Mouse (Mus musculus): ENCODE data around the gene Pex26. TPM values are rescaled to one million over a fixed set of nuclear protein-coding genes. Genes with fewer than 3 reads are reported as not detected.

The Pex26 gene
- polyA plus RNA-seq (2016; fragmentation: Nextera tagmentation; extraction: Ambion mirVana) = 12.3 and 12.6 TPM in 2 replicates

DNA sequence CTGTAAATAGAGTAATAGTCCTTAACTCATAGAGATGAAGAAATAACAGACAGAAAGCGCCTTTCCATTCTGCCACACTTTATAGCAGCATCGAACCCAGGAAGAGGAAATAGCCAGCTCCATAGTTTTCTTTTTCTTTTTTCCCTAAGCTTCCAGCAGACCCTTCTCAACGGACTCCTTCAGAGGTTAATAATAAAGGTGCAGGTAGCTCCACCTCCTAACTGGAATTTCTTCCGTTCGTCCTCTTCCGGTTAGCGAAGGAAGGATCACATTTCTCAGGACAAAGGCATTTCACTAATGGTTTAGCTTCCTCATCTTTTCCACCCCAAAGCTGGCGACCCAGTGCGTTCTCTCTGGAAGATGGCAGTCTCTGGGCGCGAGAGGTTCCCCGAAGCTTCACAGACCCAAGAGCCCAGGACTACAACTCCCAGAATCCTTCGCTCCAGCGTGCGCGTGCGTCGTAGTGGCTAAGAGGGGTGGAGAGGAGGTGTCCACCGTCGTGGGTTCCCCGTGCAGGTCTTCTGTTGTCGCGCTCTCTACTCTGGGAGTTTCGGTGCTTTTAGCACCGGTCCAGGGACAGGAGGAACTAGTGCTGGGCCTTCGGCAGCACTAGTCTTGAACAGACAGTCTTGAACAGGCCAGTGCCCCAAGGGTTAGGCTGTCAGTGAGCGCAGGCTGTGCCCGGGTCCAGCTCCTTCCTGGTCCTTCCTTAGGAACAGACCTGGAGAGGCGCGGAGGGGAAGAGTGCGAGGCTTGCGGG is at the start of gene Pex26:
Pex26 (plus strand) TSS at position 254 of the 760 bp plus-strand sequence.
- H3K9me3 ChIP-seq = no peaks in the 10 kb centered on the region
- H3K9ac ChIP-seq (replicated peaks) = peak within 1 kb of the TSS; percentile 72
- peaks cover 10% of the 10 kb centered on the region for H3K36me3 ChIP-seq
- H3K4me1 ChIP-seq = peaks cover 17% of the 10 kb centered on the region
- peak; percentile 90 for ATAC-seq (ENCODE audit: low FRiP score, low read depth)
- WGBS = under 1% methylated on average over 32 of the region's 32 CpGs
- H3K27me3 ChIP-seq = no peaks in the 10 kb centered on the region
- peak within 1 kb of the TSS; percentile 54 for H3K4me3 ChIP-seq
- peak within 1 kb of the TSS; percentile 94 for H3K4me2 ChIP-seq (replicated peaks)
- H3K27ac ChIP-seq (replicated peaks) = peak within 1 kb of the TSS; percentile 84

DNA sequence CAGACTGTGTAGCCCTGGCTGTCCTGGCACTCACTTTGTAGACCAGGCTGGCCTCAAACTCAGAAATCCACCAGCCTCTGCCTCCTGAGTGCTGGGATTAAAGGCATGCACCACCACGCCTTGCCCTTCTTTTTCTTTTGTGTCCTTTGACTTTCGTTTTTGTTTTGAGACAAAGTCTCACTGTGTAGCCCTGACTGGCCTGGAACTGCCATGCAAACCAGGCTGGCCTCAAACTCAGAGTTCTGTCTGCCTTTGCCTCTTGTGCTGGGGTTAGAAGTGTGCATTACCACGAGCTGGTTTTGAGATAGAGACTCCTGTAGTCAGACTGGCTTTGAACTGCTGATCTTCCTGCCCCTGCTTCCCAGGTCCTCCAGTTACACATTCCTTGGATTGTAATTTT is 49.2 kb upstream of the Pex26 start:
- 22% methylated on average over 3 of the region's 3 CpGs for WGBS
- no peaks in the 10 kb centered on the region for H3K9me3 ChIP-seq
- ATAC-seq (ENCODE audit: low FRiP score, low read depth) = no peak
- peaks cover 7% of the 10 kb centered on the region; the same call in 1 of the 2 replicates for H3K4me1 ChIP-seq
- H3K4me2 ChIP-seq (replicated peaks) = no peak overlapping the region
- no peak overlapping the region for H3K4me3 ChIP-seq
- H3K27me3 ChIP-seq = peaks cover 25% of the 10 kb centered on the region
- no peaks in the 10 kb centered on the region for H3K36me3 ChIP-seq
- H3K9ac ChIP-seq (replicated peaks) = no peak overlapping the region
- H3K27ac ChIP-seq (replicated peaks) = no peak overlapping the region

DNA sequence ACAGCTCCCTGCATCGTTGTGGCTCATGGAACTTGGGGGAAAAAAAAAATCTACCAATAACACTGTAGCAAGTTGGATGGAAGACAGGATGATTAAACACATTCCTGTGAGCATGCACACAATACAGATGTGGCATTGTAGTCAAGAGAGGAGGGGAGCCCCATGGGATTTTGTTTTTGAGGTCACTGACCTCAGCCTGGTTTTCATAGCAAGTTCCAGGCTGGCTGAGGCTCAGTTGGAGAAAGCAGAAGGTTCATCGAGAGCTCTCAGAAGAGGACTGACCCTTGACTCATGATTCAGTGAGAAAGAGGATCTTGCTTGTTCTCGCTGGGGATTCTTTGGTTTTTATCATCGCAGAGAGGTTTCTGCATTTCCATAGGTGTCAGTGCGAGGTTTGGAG is 48.6 kb upstream of the Pex26 start:
- Histone ChIP-seq H3K36me3 (no peaks in the 10 kb centered on the region), H3K9me3 (no peaks in the 10 kb centered on the region), H3K4me2 (replicated peaks) (no peak overlapping the region), H3K27ac (replicated peaks) (no peak overlapping the region), H3K4me1 (peaks cover 3% of the 10 kb centered on the region; the same call in 1 of the 2 replicates), H3K27me3 (peaks cover 21% of the 10 kb centered on the region), H3K9ac (replicated peaks) (no peak overlapping the region), H3K4me3 (no peak overlapping the region)
- ATAC-seq (ENCODE audit: low FRiP score, low read depth) = no peak
- 45% methylated on average over 5 of the region's 5 CpGs for WGBS

DNA sequence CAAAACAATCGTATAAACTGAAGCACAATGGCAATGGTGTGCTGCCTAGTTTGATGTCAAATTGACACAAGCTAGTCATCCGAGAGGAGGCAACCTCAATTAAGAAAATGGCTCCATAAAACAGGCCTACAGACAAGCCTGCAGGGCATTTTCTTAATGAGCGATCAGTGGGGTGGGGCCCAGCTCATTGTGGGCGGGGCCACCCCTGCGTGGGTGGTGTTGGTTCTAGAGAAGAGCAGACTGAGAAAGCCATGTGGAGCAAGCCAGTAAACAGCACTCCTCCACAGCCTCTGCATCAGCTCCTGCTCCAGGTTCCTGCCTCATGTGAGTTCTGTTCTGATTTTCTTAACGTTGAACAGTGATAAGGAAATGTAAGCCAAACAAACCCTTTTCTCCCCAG is 46.2 kb upstream of the Pex26 start:
- no peak for ATAC-seq (ENCODE audit: low FRiP score, low read depth)
- Histone ChIP-seq H3K9ac (replicated peaks) (no peak overlapping the region), H3K4me2 (replicated peaks) (no peak overlapping the region), H3K27me3 (peaks cover 8% of the 10 kb centered on the region), H3K4me3 (no peak overlapping the region), H3K9me3 (no peaks in the 10 kb centered on the region), H3K27ac (replicated peaks) (no peak overlapping the region), H3K4me1 (no peaks in the 10 kb centered on the region), H3K36me3 (no peaks in the 10 kb centered on the region)
- WGBS = 72% methylated on average over 6 of the region's 6 CpGs

DNA sequence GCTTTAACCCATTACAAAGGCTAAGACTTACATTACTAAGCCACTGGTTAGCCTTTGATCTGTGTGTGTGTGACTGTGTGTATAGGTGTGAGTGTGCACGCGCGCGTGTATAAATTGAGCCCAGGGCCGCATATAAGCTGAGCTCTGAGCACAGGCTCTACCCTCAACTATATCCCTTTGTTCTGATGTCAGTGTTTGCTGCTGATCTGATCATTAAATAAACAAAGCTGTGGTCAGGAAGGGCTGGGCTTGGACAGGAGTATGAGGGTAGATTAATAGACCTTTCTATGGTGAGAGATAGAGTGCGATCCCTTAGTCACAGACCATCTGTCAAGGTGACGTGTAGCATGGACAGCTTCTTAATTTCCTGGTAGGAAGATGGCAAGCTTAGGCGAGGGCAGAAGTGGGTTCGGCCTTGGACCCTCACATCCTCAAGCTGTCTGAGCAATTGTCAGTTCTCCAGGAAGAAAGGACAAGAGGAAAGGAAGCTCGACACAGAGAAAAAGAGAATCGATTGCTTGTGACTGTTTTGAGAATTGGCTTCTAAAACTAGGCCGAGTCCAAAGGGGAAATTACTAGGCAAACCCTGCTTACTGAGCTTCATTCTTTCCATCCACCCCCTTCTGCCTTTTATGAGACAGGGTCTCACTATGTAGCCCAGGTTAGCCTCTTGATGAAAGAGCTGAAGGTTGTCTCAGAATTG is 45.0 kb upstream of the Pex26 start:
- no peak for ATAC-seq (ENCODE audit: low FRiP score, low read depth)
- Histone ChIP-seq H3K27me3 (no peaks in the 10 kb centered on the region), H3K9ac (replicated peaks) (no peak overlapping the region), H3K36me3 (no peaks in the 10 kb centered on the region), H3K4me1 (no peaks in the 10 kb centered on the region), H3K9me3 (no peaks in the 10 kb centered on the region), H3K27ac (replicated peaks) (no peak overlapping the region), H3K4me3 (no peak overlapping the region), H3K4me2 (replicated peaks) (no peak overlapping the region)
- 91% methylated on average over 12 of the region's 12 CpGs for WGBS

DNA sequence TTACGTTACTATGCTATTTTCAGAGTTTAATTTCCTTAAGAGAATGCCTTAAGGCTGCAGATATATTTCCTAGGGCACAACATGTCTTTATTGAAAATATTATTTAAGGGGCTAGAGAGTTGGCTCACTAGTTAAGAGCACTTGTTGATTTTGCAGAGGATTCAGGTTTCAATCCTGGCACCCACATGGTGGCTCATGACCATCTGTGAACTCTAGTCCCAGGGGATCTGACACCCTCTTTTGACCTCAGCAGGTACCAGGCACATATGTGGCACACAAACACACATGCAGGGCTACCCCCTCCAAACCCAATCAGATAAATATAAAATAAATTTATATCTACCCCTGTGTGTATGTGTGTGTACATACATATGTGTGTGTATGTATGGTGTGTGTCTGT is 44.2 kb upstream of the Pex26 start:
- H3K36me3 ChIP-seq = no peaks in the 10 kb centered on the region
- 93% methylated on average over 1 of the region's 1 CpGs for WGBS
- H3K9me3 ChIP-seq = no peaks in the 10 kb centered on the region
- ATAC-seq (ENCODE audit: low FRiP score, low read depth) = no peak
- H3K4me3 ChIP-seq = no peak overlapping the region
- H3K4me2 ChIP-seq (replicated peaks) = no peak overlapping the region
- H3K9ac ChIP-seq (replicated peaks) = no peak overlapping the region
- no peaks in the 10 kb centered on the region for H3K27me3 ChIP-seq
- H3K4me1 ChIP-seq = no peaks in the 10 kb centered on the region
- H3K27ac ChIP-seq (replicated peaks) = no peak overlapping the region

DNA sequence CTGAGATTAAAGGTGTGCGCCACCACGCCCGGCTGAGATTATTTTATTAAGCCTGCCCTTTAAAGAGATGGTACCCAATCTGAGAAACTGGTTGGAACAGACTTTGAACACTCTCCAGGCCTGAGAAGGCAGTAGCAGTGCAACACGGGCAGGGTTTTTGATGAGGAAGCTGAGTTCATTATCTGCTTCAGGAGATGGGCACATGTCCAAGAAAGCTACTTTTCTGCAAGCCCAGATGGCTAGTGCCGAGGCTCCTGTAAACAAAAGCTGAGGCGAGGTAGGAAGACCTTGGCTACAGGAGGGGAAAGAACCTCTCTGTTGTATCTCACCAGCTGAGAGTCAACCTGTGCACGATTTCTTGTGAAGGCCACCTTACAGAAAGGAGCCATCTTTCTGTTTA is 41.2 kb upstream of the Pex26 start:
- Histone ChIP-seq H3K4me3 (no peak overlapping the region), H3K9me3 (no peaks in the 10 kb centered on the region), H3K36me3 (no peaks in the 10 kb centered on the region), H3K4me2 (replicated peaks) (no peak overlapping the region), H3K27me3 (no peaks in the 10 kb centered on the region), H3K27ac (replicated peaks) (no peak overlapping the region), H3K9ac (replicated peaks) (no peak overlapping the region), H3K4me1 (peaks cover 24% of the 10 kb centered on the region)
- ATAC-seq (ENCODE audit: low FRiP score, low read depth) = no peak
- 90% methylated on average over 7 of the region's 7 CpGs for WGBS

DNA sequence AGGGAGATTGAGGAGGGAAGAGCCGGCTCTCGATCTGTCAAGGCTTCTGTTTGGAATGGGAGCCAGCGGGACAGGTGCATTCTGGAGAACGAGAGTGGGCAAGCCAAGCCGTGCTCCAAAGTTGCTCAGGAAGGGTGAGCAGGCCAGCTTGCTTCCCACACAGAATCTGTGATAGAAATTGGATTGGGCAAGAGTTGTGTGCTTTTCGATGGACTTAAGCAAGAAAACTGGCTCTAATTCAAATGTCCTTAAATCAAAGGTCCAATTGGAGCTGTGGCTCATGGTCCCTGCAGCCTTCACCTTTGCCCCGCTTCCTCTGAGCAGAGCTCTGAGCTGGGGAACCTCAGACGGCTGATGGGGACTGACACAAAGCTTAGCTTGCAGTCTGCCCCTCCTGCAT is 40.0 kb upstream of the Pex26 start:
- no peak overlapping the region for H3K4me2 ChIP-seq (replicated peaks)
- 89% methylated on average over 8 of the region's 8 CpGs for WGBS
- H3K9ac ChIP-seq (replicated peaks) = no peak overlapping the region
- H3K9me3 ChIP-seq = no peaks in the 10 kb centered on the region
- H3K4me1 ChIP-seq = peaks cover 24% of the 10 kb centered on the region
- no peaks in the 10 kb centered on the region for H3K36me3 ChIP-seq
- no peak for ATAC-seq (ENCODE audit: low FRiP score, low read depth)
- H3K27ac ChIP-seq (replicated peaks) = no peak overlapping the region
- no peak overlapping the region for H3K4me3 ChIP-seq
- no peaks in the 10 kb centered on the region; the same call in 1 of the 2 replicates for H3K27me3 ChIP-seq

DNA sequence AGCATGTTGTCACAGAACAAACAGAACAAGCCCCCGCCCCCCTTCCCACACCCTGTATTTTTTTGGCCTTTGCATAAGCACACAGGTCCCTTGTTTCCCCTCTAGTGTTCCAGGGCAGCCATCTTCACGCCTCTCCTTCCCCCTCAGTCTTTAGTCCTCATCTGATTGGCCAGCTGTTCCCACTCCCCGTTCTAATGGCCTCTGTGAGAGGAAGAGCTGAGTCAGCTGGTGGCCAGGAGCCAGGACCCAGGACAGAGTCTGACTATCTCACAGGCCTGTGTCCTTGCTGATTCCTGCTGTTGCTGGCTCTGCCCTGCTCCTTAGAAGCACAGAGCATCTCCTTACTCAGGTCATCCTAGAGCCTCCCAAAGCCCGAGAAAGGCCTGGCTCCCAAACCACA is 39.4 kb upstream of the Pex26 start:
- Histone ChIP-seq H3K4me2 (replicated peaks) (no peak overlapping the region), H3K27me3 (no peaks in the 10 kb centered on the region; the same call in 1 of the 2 replicates), H3K27ac (replicated peaks) (no peak overlapping the region), H3K4me3 (no peak overlapping the region), H3K9ac (replicated peaks) (no peak overlapping the region), H3K9me3 (no peaks in the 10 kb centered on the region), H3K4me1 (peaks cover 24% of the 10 kb centered on the region), H3K36me3 (no peaks in the 10 kb centered on the region)
- 77% methylated on average over 4 of the region's 4 CpGs for WGBS
- no peak for ATAC-seq (ENCODE audit: low FRiP score, low read depth)

DNA sequence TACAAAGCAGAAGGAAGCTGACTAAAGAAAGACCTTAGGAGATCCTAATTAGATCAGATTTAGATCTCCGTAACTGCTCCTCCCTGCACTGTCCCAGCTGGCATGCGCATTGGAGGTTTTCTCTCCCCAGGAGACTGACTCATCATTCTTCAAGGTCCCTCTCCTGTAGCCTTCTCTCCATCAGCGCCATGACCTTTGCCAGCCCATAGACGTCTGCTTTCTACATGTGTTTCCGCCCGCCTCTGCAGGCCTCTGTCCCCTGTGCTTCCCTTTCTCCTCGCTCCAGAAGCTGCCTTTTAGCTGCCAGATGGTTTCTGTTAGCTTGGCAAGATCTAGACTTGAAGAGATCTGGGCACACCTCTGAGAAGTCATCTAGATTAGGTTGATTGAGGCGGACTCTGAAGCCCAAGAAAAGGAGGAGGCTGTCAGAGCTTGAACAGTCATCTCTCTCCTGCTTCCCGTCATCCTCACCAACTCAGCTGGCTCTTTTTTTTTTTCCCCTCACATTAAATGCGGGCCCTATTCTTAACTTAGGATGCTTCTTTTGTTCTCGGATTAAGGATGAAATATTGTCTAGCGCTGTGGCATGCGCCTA is 38.4 kb upstream of the Pex26 start:
- H3K27ac ChIP-seq (replicated peaks) = no peak overlapping the region
- ATAC-seq (ENCODE audit: low FRiP score, low read depth) = peak; percentile 44; the same call in 1 of the 2 replicates
- 46% methylated on average over 13 of the region's 13 CpGs for WGBS

DNA sequence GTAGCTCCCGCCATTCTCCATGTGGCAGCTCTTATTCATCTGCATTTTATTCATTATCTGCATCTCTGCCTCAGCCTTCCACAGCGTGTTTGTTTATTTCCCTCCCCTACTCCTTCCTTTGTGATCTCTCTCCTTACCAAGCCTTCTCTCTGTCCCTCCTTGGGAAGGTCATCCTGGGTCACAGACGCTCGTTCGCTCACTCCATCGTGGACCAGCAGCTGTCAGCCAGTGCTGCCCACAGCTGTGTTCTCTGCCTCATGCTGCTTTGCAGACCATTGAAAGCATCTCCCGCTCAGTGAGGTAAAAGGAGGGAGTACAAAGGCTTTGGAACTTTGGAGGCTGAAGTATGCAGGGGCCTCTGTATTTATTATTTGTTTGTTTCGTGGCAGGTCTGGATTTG is 37.6 kb upstream of the Pex26 start:
- Histone ChIP-seq H3K36me3 (no peaks in the 10 kb centered on the region), H3K4me1 (peaks cover 24% of the 10 kb centered on the region), H3K27ac (replicated peaks) (no peak overlapping the region), H3K9ac (replicated peaks) (no peak overlapping the region), H3K9me3 (no peaks in the 10 kb centered on the region), H3K4me3 (no peak overlapping the region), H3K27me3 (no peaks in the 10 kb centered on the region; the same call in 1 of the 2 replicates), H3K4me2 (replicated peaks) (no peak overlapping the region)
- ATAC-seq (ENCODE audit: low FRiP score, low read depth) = peak; percentile 54; the same call in 1 of the 2 replicates
- WGBS = 25% methylated on average over 8 of the region's 8 CpGs

More for the DNA sequence above, 38.4 kb upstream of the Pex26 start:
- Histone ChIP-seq H3K36me3 (no peaks in the 10 kb centered on the region), H3K9ac (replicated peaks) (no peak overlapping the region), H3K4me1 (peaks cover 24% of the 10 kb centered on the region), H3K9me3 (no peaks in the 10 kb centered on the region), H3K27me3 (no peaks in the 10 kb centered on the region; the same call in 1 of the 2 replicates), H3K4me3 (no peak overlapping the region), H3K4me2 (replicated peaks) (no peak overlapping the region)

DNA sequence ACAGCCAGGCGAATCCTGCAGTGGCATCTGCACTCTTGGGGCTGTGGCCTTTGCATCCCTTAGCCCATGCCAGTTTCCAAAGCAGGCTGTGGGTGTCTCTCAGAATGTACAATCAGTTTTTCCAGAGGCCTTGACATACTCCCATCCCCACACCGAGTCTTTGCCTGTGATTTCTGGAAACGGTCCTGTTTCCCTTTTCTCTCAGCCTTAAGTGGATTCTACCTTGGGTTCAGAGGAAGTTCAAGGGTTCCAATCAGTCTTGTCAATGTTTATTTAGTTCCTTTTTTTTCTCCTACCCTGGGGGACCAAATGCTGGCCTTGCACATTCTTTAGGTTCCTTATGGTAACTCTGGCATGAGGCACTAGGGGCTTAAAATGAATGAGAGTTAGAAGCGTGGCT is 36.7 kb upstream of the Pex26 start:
- no peak overlapping the region for H3K27ac ChIP-seq (replicated peaks)
- 46% methylated on average over 4 of the region's 4 CpGs for WGBS
- no peak overlapping the region for H3K9ac ChIP-seq (replicated peaks)
- peaks cover 24% of the 10 kb centered on the region for H3K4me1 ChIP-seq
- no peaks in the 10 kb centered on the region; the same call in 1 of the 2 replicates for H3K27me3 ChIP-seq
- ATAC-seq (ENCODE audit: low FRiP score, low read depth) = no peak
- H3K9me3 ChIP-seq = no peaks in the 10 kb centered on the region
- H3K4me3 ChIP-seq = no peak overlapping the region
- no peak overlapping the region for H3K4me2 ChIP-seq (replicated peaks)
- H3K36me3 ChIP-seq = no peaks in the 10 kb centered on the region

Data from midbrain, embryonic 12.5 days (tissue).